Mouse (Mus musculus): Measurements from ENCODE around the gene Fdxacb1.

The Fdxacb1 gene

GRCm38 (mm10) chr9:50803055-50803671, 35.1 kb downstream of the Fdxacb1 start:
- DNase-seq (ENCODE audit: low read depth, low spot score) = no peak

GRCm38 (mm10) chr9:50808471-50808870, 40.4 kb downstream of the Fdxacb1 start:
- no peak for DNase-seq (ENCODE audit: low read depth, low spot score)

GRCm38 (mm10) chr9:50809146-50809545, 41.1 kb downstream of the Fdxacb1 start:
- DNase-seq (ENCODE audit: low read depth, low spot score) = no peak

GRCm38 (mm10) chr9:50811187-50811586, 43.2 kb downstream of the Fdxacb1 start:
- DNase-seq (ENCODE audit: low read depth, low spot score) = no peak

GRCm38 (mm10) chr9:50811746-50812145, 43.7 kb downstream of the Fdxacb1 start:
- DNase-seq (ENCODE audit: low read depth, low spot score) = no peak

GRCm38 (mm10) chr9:50813796-50814195, 45.8 kb downstream of the Fdxacb1 start:
- DNase-seq (ENCODE audit: low read depth, low spot score) = no peak

- DNase-seq (ENCODE audit: low read depth, low spot score) = no peak
Observed at GRCm38 (mm10) chr9:50815666-50816065, 47.6 kb downstream of the Fdxacb1 start.

- DNase-seq (ENCODE audit: low read depth, low spot score) = no peak
Observed at GRCm38 (mm10) chr9:50816512-50816911, 48.5 kb downstream of the Fdxacb1 start.

- no peak for DNase-seq (ENCODE audit: low read depth, low spot score)
Observed at GRCm38 (mm10) chr9:50818050-50818449, 50.0 kb downstream of the Fdxacb1 start.

GRCm38 (mm10) chr9:50819716-50820115, 51.7 kb downstream of the Fdxacb1 start:
- DNase-seq (ENCODE audit: low read depth, low spot score) = no peak

GRCm38 (mm10) chr9:50821651-50822050, 53.6 kb downstream of the Fdxacb1 start:
- DNase-seq (ENCODE audit: low read depth, low spot score) = peak; percentile 86

- no peak for DNase-seq (ENCODE audit: low read depth, low spot score)
Observed at GRCm38 (mm10) chr9:50822216-50822615, 54.2 kb downstream of the Fdxacb1 start.
